Mouse (Mus musculus) neural tube, embryonic 14.5 days (tissue): ENCODE data around the gene Otub1. TPM values are rescaled to one million over a fixed set of nuclear protein-coding genes. Genes with fewer than 3 reads are reported as not detected.

Experiments used
- ATAC-seq: fragments of 200-750 bp; cut with Nextera tagmentation; 2 replicates; pipeline ENCODE4 v1.8.0; 2017; ENCODE audit warnings: low read depth, mild to moderate bottlenecking, moderate TSS enrichment, moderate library complexity
- H3K27ac ChIP-seq: fragments of 300-500 bp; sonication (generic); 2 replicates; pipeline ENCODE4 v1.5.1; 2014; ENCODE audit warnings: low read depth, mild to moderate bottlenecking, control low read depth, low read length, moderate library complexity, mixed read lengths
- H3K27me3 ChIP-seq: fragments of 300-500 bp; sonication (generic); 2 replicates; pipeline ENCODE4 v1.6.1; 2014; ENCODE audit warnings: low read length; ENCODE audit not compliant: control insufficient read depth, insufficient read depth
- H3K36me3 ChIP-seq: fragments of 300-500 bp; sonication (generic); 2 replicates; pipeline ENCODE4 v1.6.1; 2014; ENCODE audit warnings: low read length, mixed read lengths; ENCODE audit not compliant: control insufficient read depth, insufficient read depth
- H3K4me1 ChIP-seq: fragments of 300-500 bp; sonication (generic); 2 replicates; pipeline ENCODE4 v1.6.1; 2014; ENCODE audit warnings: low read length; ENCODE audit not compliant: control insufficient read depth, insufficient read depth
- H3K4me2 ChIP-seq: fragments of 300-500 bp; sonication (generic); 2 replicates; pipeline ENCODE4 v1.6.1; 2014; ENCODE audit warnings: mild to moderate bottlenecking, low read depth, low read length, control low read depth
- H3K4me3 ChIP-seq: fragments of 300-500 bp; sonication (generic); 2 replicates; pipeline ENCODE4 v1.5.1; 2014; ENCODE audit warnings: low read depth, low read length, control low read depth, mixed read lengths
- H3K9ac ChIP-seq: fragments of 300-500 bp; sonication (generic); replicated peaks from 2 replicates; pipeline ENCODE4 v1.6.1; 2014; ENCODE audit warnings: low read depth, mild to moderate bottlenecking, control low read depth, low read length, mixed read lengths
- H3K9me3 ChIP-seq: fragments of 300-500 bp; sonication (generic); 2 replicates; pipeline ENCODE4 v1.6.1; 2016; ENCODE audit warnings: low read length; ENCODE audit not compliant: control insufficient read depth
- WGBS: fragments of 180-500 bp; shearing (Covaris S2); extraction: QIAGEN DNeasy Blood & Tissue Kit; methylation state at CpG from one replicate; pipeline ENCODE4 v1.1.7; 2014; 5-methylcytosine and 5-hydroxymethylcytosine counted together
- polyA plus RNA-seq: library from polyadenylated mRNA; unstranded; fragments of >200 nt; fragmentation: Nextera tagmentation; extraction: Ambion mirVana; gene quantifications from 2 replicates; pipeline ENCODE4 v1.2.1, GENCODE M21; 2014

The Otub1 gene
- polyA plus RNA-seq, 1 experiment from 2014 or later: 255 TPM

DNA sequence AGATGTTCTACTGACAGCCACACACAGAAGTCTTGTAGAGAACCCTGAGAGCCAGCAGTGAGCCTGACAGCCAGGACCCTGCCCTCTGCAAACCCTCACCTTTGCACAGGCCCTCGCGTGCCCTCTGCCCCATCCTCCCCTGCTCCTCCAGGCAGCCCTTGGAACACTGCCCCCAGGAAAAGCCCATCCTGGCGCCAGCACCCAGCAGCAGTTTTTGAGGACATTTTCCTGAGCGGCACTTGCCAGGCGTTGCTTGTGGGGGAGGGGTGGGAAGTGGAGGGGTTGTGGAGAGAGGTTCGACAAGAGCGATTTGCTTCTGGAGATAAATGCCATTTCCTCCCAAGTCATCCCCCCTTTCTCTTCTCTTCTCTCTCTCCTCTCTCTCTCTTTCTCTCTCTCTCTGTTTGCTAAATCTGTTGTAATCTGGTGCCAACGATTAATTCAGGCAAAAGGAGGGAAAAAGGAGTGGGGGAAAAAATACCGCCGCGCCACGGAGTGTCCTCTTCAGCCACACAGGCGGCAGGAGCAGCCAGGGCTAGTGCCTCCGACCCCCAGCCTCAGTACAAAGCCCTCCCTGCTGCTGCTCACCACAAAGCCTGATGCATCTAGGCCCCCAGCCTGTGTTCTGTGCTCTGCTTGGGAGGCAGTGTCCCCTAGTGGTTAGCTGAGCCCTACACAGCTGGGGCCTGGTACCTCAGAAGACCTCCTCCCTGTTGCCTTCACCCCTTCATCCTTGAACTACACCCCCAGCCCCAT, 45.8 kb downstream of the Otub1 start:
- H3K27me3 ChIP-seq: peaks cover 15% of the 10 kb centered on the region; the same call in 1 of the 2 replicates
- H3K36me3 ChIP-seq: no peaks in the 10 kb centered on the region
- no peak overlapping the region for H3K4me3 ChIP-seq
- no peaks in the 10 kb centered on the region for H3K9me3 ChIP-seq
- peak; percentile 71; the same call in 1 of the 2 replicates for ATAC-seq
- peak overlapping the region; percentile 37; the same call in 1 of the 2 replicates for H3K9ac ChIP-seq
- peaks cover 47% of the 10 kb centered on the region for H3K4me1 ChIP-seq
- H3K27ac ChIP-seq: no peak overlapping the region
- WGBS: 9% methylated on average over 14 of the region's 14 CpGs
- H3K4me2 ChIP-seq: peak overlapping the region; percentile 23; the same call in 1 of the 2 replicates

DNA sequence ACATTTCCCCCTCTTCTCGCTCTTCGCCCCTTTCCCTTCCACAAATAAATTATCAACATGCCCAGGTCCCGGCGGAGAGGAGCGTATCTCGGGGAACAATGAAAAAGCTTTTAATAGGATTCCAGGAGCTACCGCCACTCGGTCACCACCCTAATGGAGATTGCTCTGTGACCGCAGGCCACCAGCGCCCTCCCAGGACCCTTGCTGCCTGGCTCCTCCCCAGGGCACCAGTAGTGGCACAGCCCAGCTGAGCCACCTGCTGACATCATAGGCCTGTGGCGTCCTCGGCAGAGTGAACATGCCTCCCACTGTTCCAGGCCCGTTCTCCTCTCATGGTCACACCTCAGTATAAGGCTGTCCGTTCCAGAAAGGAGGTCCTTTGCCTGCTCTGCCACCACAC, 48.4 kb downstream of the Otub1 start:
- WGBS: 9% methylated on average over 14 of the region's 14 CpGs
- 0 out of 2 replicates have a peak overlapping the region, but pooled peaks have one; percentile 11 for H3K9ac ChIP-seq
- no peaks in the 10 kb centered on the region for H3K36me3 ChIP-seq
- H3K4me1 ChIP-seq: peaks cover 28% of the 10 kb centered on the region
- no peak overlapping the region for H3K4me3 ChIP-seq
- ATAC-seq: peak; percentile 28; the same call in 1 of the 2 replicates
- H3K27ac ChIP-seq: peak overlapping the region; percentile 23; the same call in 1 of the 2 replicates
- H3K9me3 ChIP-seq: no peaks in the 10 kb centered on the region
- H3K27me3 ChIP-seq: peaks cover 2% of the 10 kb centered on the region; the same call in 1 of the 2 replicates
- peak overlapping the region; percentile 20; the same call in 1 of the 2 replicates for H3K4me2 ChIP-seq

DNA sequence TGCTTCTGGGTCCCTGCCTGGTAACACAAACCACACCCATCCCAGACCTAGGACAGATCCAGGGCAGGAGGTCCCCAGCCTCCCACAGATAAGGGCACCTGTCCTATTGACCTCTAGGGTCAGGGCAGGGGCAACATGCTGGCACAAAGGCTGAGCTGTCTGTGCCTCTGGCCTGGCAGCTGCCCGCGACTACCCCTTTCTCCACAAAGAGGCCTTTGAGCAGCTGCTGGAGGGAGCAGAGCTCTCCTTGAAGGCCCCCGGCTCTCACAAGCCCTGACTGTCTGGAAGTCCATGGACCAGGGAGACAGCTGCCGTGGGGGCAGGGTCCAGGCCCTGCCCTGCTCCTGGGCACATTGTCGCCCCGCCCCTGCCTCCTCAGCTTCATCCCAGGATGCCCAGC, 50.9 kb downstream of the Otub1 start:
- H3K4me2 ChIP-seq: no peak overlapping the region
- peaks cover 2% of the 10 kb centered on the region; the same call in 1 of the 2 replicates for H3K27me3 ChIP-seq
- no peaks in the 10 kb centered on the region for H3K9me3 ChIP-seq
- no peaks in the 10 kb centered on the region for H3K36me3 ChIP-seq
- ATAC-seq: peak; percentile 29; the same call in 1 of the 2 replicates
- peaks cover 31% of the 10 kb centered on the region for H3K4me1 ChIP-seq
- WGBS: 50% methylated on average over 6 of the region's 6 CpGs
- no peak overlapping the region for H3K9ac ChIP-seq
- no peak overlapping the region for H3K27ac ChIP-seq
- no peak overlapping the region for H3K4me3 ChIP-seq

DNA sequence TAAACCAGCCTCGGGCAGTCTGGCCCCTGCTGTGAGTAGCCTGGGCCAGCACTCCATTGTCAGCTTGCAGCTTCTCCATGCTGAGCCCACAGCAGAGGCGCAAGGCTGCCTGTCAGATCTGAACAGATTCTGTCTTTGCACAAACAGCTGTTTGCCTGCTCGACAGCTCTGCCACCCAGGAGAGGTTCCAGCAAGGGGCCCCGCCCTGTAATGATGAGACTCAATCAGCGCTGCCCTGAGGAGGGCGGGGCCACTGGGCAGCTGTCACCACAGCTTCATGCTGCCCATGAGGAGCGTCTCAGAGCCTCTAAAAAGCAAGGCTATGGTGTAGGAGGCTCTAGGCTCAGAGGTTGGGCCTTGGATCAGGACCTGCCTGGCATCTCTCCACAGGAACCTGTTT, 52.9 kb downstream of the Otub1 start:
- no peak overlapping the region for H3K4me3 ChIP-seq
- no peaks in the 10 kb centered on the region for H3K9me3 ChIP-seq
- 28% methylated on average over 7 of the region's 7 CpGs for WGBS
- no peak for ATAC-seq
- peaks cover 41% of the 10 kb centered on the region for H3K4me1 ChIP-seq
- no peak overlapping the region for H3K4me2 ChIP-seq
- H3K27me3 ChIP-seq: no peaks in the 10 kb centered on the region
- no peaks in the 10 kb centered on the region for H3K36me3 ChIP-seq
- no peak overlapping the region for H3K9ac ChIP-seq
- H3K27ac ChIP-seq: no peak overlapping the region

DNA sequence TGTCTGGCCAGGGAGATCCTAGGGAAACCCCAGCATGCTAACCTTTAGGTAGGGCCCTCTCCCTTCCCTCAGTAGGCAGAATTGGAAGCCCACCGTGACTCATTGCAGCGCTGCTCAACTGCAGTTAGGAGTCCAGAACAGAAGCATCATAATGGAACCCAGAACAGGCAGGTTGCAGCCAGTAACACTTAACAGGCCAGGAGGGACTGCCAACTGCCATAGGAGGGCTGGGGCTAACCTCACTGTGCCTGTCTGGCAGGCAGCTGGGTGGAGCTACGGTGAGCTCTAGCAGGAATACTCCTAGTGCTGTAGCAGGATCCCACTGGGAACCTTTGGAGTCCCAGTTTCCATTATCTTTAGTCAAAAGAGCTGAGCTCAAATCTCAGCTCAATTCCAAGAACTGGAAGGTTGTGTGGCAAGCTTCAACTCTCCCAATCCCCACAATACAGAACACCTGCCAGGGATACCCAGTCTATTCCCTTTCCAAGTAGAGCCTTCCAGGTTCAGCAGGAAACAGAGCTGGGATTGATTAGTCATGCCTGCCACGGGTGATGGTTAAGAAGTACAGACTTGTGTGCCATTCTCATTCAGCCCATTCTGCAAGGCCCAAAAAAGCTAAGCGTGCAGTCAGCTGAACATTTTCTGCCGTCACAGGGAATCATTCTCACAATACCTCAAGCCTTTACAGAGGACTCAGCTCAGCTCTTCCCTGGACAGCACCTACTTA, 54.0 kb downstream of the Otub1 start:
- 74% methylated on average over 6 of the region's 6 CpGs for WGBS
- no peak overlapping the region for H3K27ac ChIP-seq

DNA sequence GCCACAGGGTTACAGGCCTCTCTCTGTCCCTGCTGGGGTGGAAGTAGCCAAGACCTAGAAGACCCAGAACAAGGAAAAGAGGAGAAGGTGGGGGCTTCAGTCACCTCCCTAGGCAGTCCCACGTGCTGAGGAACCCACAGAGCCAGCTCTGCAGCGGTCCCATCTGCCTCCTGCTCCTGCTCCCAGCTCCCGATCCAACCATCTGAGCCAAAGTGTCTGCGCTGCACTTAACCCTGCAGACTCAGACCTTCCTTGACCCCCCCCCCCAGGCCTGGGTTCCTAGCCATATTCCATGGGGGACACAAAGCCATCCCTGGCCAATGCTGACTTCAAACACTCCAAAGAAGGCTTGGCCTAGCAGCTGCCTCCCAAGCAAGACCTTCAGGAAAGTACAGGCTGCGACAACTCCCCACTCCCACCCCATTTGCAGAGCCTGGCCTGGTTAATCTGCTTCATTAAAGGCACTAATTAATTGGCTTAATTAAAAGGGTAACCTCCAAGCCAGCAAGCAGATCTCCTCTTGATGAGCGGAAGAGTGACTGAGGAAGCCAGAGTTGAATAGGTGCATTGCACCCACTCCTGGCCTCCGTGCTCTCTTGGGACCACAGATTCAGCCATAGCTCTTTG, 54.7 kb downstream of the Otub1 start:
- Histone ChIP-seq H3K27ac (no peak overlapping the region), H3K4me3 (no peak overlapping the region), H3K4me2 (no peak overlapping the region), H3K9ac (no peak overlapping the region), H3K36me3 (no peaks in the 10 kb centered on the region), H3K4me1 (peaks cover 27% of the 10 kb centered on the region), H3K27me3 (no peaks in the 10 kb centered on the region), H3K9me3 (no peaks in the 10 kb centered on the region)
- no peak for ATAC-seq
- 58% methylated on average over 7 of the region's 7 CpGs for WGBS

More for the DNA sequence above, 54.0 kb downstream of the Otub1 start:
- H3K4me2 ChIP-seq: no peak overlapping the region
- no peak overlapping the region for H3K4me3 ChIP-seq
- H3K9me3 ChIP-seq: no peaks in the 10 kb centered on the region
- no peak for ATAC-seq
- no peaks in the 10 kb centered on the region for H3K36me3 ChIP-seq
- H3K4me1 ChIP-seq: peaks cover 32% of the 10 kb centered on the region
- no peaks in the 10 kb centered on the region for H3K27me3 ChIP-seq
- no peak overlapping the region for H3K9ac ChIP-seq

DNA sequence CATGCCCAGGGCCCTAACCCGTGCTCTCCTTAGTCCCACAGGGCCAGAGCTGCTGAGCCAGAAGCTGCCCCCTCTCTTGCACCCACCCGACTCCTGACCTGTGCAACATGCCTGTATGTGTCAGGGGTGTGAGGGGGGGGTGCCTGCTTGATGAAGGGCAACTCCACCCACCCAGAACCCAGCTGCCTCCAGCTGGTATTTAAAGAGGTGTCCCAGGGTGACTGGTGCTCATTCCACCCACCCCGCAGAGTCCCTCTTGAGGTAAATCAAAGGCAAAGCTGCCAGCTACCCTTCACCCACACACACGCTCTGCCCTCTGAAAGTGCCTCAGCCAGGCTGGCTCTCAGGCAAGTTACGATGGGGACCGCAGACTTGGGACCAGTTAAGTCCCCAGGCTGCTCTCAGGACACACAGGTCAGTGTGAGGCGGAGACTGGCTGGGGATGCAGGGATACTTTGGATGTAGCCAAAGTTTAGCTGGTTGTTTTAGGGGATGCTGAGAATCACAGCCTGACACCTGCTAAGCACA, 56.9 kb downstream of the Otub1 start:
- H3K9ac ChIP-seq: no peak overlapping the region
- H3K4me2 ChIP-seq: no peak overlapping the region
- H3K4me1 ChIP-seq: peaks cover 30% of the 10 kb centered on the region
- 47% methylated on average over 7 of the region's 7 CpGs for WGBS
- H3K36me3 ChIP-seq: no peaks in the 10 kb centered on the region
- ATAC-seq: no peak
- no peak overlapping the region for H3K4me3 ChIP-seq
- H3K9me3 ChIP-seq: no peaks in the 10 kb centered on the region
- H3K27ac ChIP-seq: no peak overlapping the region
- H3K27me3 ChIP-seq: no peaks in the 10 kb centered on the region

DNA sequence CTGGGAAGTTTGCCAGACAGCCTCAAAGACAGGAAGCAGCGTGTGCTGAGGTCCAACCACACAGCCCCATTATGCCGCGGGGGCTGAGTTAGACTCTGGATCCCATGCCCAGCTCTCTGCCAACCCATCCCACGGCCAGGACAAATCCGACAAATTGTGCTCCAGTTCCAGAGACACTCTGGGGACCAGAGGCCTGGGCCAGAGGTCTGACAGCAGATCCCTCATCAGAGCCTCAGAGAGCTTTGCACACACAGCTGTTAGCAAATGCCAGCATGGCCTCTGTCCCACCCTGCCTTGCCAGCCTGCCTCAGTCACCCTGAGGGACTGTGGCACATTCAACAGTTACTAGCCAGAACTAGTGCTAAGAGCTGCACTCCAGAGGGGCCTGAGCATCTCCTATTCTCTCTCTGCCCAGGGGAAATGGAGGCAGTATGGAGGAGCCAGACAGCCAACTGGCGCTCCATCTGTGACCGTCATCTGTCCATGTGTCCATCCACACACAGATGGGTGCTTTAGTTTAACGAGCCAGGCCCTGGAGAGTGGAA, 57.5 kb downstream of the Otub1 start:
- WGBS: 50% methylated on average over 8 of the region's 8 CpGs
- H3K36me3 ChIP-seq: no peaks in the 10 kb centered on the region
- H3K9ac ChIP-seq: no peak overlapping the region
- ATAC-seq: no peak
- H3K27me3 ChIP-seq: no peaks in the 10 kb centered on the region
- H3K4me2 ChIP-seq: no peak overlapping the region
- no peak overlapping the region for H3K27ac ChIP-seq
- H3K9me3 ChIP-seq: no peaks in the 10 kb centered on the region
- H3K4me1 ChIP-seq: peaks cover 34% of the 10 kb centered on the region
- H3K4me3 ChIP-seq: no peak overlapping the region
